Mouse (Mus musculus) lung, adult 2 months (tissue): ENCODE data around the gene Celf2.

ENCODE experiments used
- CTCF ChIP-seq: fragments of 200-500 bp; IDR thresholded peaks from 2 replicates; pipeline ENCODE4 v1.5.1; 2011; ENCODE audit warnings: mild to moderate bottlenecking, low read length, control low read depth; ENCODE audit not compliant: insufficient read depth
- POLR2A ChIP-seq: fragments of 200-500 bp; IDR thresholded peaks from 2 replicates; pipeline ENCODE4 v1.6.1; 2011; ENCODE audit warnings: low read depth, mild to moderate bottlenecking, control low read depth, low read length, borderline replicate concordance; ENCODE audit errors: extremely low read depth

- no peak for TF ChIP-seq POLR2A
- TF ChIP-seq CTCF, result no peak
Measured at GRCm38 (mm10) chr2:6903251-6903763, 606.1 kb downstream of the Celf2 start.
